Mouse (Mus musculus) forebrain, embryonic 14.5 days (tissue): ENCODE measurements around the gene Mepce. TPM values are rescaled to one million over a fixed set of nuclear protein-coding genes. Genes with fewer than 3 reads are reported as not detected.

ENCODE experiments used
- ATAC-seq: fragments of 200-750 bp; cut with Nextera tagmentation; 2 replicates; pipeline ENCODE4 v1.8.0; 2017; ENCODE audit warnings: mild to moderate bottlenecking, moderate library complexity
- DNase-seq: peaks from one replicate; pipeline ENCODE4 v3.0.0-alpha.2; 2015; ENCODE audit warnings: low spot score
- H3K27ac ChIP-seq: fragments of 300-500 bp; sonication (generic); 2 replicates; pipeline ENCODE4 v1.5.1; 2014; ENCODE audit warnings: low read depth, mild to moderate bottlenecking, control low read depth, low read length, moderate library complexity
- H3K27me3 ChIP-seq: fragments of 300-500 bp; sonication (generic); replicated peaks from 2 replicates; pipeline ENCODE4 v1.6.1; 2014; ENCODE audit warnings: low read length, control low read depth, mixed read lengths; ENCODE audit not compliant: control insufficient read depth, insufficient read depth
- H3K36me3 ChIP-seq: fragments of 300-500 bp; sonication (generic); 2 replicates; pipeline ENCODE4 v1.6.1; 2014; ENCODE audit warnings: low read length, control low read depth; ENCODE audit not compliant: control insufficient read depth, insufficient read depth
- H3K4me1 ChIP-seq: fragments of 300-500 bp; sonication (generic); 2 replicates; pipeline ENCODE4 v1.6.1; 2014; ENCODE audit warnings: antibody characterized with exemption, low read length, control low read depth; ENCODE audit not compliant: control insufficient read depth, insufficient read depth
- H3K4me2 ChIP-seq: fragments of 300-500 bp; sonication (generic); 2 replicates; pipeline ENCODE4 v1.6.1; 2014; ENCODE audit warnings: mild to moderate bottlenecking, control low read depth, low read length
- H3K4me3 ChIP-seq: fragments of 300-500 bp; sonication (generic); 2 replicates; pipeline ENCODE4 v1.5.1; 2014; ENCODE audit warnings: low read depth, low read length, control low read depth
- H3K9ac ChIP-seq: fragments of 300-500 bp; sonication (generic); 2 replicates; pipeline ENCODE4 v1.6.1; 2014; ENCODE audit warnings: mild to moderate bottlenecking, low read length, control low read depth, moderate library complexity
- H3K9me3 ChIP-seq: fragments of 300-500 bp; sonication (generic); replicated peaks from 2 replicates; pipeline ENCODE4 v1.6.1; 2016; ENCODE audit warnings: low read length, control low read depth, mixed read lengths; ENCODE audit not compliant: control insufficient read depth
- WGBS: fragments of 180-500 bp; shearing (Covaris S2); extraction: QIAGEN DNeasy Blood & Tissue Kit; methylation state at CpG from one replicate; pipeline ENCODE4 v1.1.7; 2014; 5-methylcytosine and 5-hydroxymethylcytosine counted together
- polyA plus RNA-seq: library from polyadenylated mRNA; unstranded; fragments of >200 nt; fragmentation: Nextera tagmentation; extraction: Ambion mirVana; gene quantifications from 2 replicates; pipeline ENCODE4 v1.2.1, GENCODE M21; 2014

Mepce gene
- polyA plus RNA-seq, 1 experiment from 2014 or later, result 13.2 TPM

DNA sequence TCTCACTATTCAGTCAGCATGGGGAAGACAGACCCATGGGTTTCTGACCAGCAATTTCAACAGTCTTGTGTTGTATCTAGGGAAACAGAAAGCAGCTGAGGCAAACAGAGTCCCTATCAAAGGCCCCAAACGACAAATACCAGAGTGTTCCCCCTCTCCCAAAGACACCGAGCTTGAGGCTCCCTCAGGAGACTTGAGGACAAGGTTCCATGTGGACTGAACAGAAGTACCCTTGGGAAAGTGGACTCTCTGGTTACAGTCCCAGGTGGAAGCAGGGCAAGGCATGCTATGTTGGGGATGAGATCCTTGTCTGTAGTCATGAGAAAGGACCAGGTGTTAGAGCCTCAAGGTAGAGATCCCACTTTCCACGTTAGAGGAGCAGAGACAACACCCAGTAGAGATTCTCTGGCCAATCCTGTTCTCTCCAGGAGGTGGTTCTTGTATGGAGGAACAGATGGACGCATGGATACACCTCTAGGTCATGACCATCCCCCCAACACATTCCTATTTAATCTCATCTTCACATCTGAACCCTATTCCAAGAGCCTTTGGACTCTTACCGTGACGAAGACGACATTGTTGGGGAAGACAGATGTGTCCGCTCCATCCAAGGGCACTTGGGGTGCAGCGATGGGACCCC lies 3.4 kb downstream of the Mepce start:
- peaks cover 39% of the 10 kb centered on the region for H3K4me1 ChIP-seq
- WGBS, result 77% methylated on average over 9 of the region's 9 CpGs
- H3K27ac ChIP-seq, result no peak overlapping the region
- no peaks in the 10 kb centered on the region for H3K27me3 ChIP-seq
- no peaks in the 10 kb centered on the region for H3K9me3 ChIP-seq
- H3K4me2 ChIP-seq, result peak overlapping the region; percentile 94
- peak overlapping the region; percentile 93 for H3K9ac ChIP-seq
- H3K36me3 ChIP-seq, result peaks cover 46% of the 10 kb centered on the region
- DNase-seq (no peak), ATAC-seq (no peak)
- H3K4me3 ChIP-seq, result peak overlapping the region; percentile 89

DNA sequence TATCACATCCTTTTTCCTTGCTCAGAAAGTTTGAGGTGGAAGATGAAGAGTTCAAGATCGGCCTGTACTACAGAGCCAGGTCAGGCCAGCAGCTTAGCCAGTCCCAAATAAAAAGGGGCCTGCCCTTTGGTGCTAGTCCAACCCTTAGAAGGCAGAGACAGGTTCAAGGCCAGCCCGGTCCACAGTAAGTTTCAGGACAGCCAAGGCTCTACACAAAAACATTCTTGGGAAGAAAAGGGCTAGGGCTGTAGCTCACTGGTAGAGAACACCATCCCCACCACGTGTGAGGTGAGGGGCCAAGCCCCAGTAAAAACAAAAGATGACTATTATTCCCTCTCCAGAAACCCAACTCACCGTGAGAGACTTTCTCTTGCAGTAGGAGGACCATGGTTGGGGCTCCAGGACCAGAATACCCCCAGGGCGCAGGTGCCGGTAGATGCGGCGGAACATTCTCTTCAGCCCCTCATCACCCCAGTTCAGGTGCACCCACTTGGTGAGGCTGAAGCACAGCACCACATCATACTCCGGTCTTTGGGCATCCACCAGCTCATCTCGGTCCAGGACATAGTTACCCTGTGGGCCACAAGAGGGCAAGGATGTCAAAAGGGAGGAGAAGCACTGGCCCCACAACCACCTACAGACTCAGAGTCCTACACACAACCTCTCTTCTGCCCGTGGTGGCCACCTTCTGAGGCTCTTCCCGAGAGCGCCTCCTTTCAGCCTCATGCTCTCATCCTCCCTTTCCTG lies 4.5 kb downstream of the Mepce start:
- ATAC-seq (no peak), DNase-seq (no peak)
- H3K4me2 ChIP-seq, result peak overlapping the region; percentile 94
- 84% methylated on average over 13 of the region's 13 CpGs for WGBS
- no peaks in the 10 kb centered on the region for H3K9me3 ChIP-seq
- peak overlapping the region; percentile 93; the same call in 1 of the 2 replicates for H3K9ac ChIP-seq
- no peak overlapping the region for H3K27ac ChIP-seq
- H3K4me1 ChIP-seq, result peaks cover 41% of the 10 kb centered on the region
- peak overlapping the region; percentile 89 for H3K4me3 ChIP-seq
- peaks cover 46% of the 10 kb centered on the region for H3K36me3 ChIP-seq
- no peaks in the 10 kb centered on the region for H3K27me3 ChIP-seq

DNA sequence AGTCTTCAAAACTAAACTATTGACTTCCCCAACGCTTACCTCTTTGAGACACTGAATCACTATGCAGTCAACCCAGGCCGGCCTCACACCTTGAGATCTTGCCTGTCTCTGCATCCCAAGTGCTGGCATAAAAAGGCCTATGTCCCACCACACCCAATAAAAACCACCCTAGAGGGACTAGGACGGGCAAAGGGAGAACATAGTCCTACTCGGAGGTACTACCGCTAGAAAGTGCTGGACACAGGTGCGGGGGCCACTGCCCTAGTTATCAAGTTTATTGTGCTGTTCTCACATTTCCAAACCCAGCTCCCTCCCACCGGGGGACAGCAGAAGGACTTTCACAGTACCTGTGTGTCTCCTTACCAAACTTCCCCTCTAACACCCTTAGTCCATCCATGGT lies 5.8 kb downstream of the Mepce start:
- 92% methylated on average over 7 of the region's 7 CpGs for WGBS
- H3K4me1 ChIP-seq, result peaks cover 41% of the 10 kb centered on the region

DNA sequence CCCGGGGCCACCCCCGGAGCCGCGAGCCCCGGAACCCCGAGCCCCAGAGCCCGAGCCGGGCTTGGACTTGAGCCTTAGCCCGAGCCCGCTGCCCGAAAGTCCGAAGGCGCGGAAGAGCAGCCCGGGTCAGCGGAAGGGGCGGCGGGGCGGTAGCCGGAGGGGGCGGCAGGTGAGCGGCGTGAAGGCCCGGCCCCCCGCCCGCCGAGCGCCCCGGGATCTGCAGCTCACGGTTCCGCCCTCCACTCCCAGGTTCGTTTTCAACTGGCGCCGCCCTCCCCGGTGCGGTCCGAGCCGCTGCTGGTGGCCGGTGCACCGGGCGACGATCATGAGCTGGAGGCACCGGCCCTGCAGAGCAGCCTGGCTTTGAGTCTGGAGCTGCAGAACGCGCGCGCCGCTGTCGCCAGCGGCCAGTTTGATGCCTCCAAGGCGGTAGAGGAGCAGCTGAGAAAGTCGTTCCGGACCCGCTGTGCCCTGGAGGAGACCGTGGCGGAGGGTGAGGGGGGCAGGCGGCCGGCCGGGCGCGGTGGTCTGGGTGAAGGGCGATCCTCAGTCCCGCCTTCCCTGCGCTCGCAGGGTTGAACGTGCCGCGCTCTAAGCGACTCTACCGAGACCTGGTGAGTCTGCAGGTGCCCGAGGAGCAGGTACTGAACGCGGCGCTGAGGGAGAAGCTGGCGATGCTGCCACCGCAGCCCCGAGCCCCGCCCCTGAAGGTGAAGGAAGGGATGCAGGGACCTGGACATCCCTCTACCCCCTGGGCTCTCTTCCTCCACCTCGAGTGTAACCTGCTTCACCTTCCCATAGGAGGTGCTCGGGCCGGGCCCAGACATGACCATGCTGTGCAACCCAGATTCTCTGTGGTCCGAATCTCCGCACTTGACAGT lies 8.2 kb downstream of the Mepce start:
- under 1% methylated on average over 69 of the region's 83 CpGs for WGBS
- DNase-seq, result no peak
- Histone ChIP-seq H3K4me1 (peaks cover 34% of the 10 kb centered on the region), H3K36me3 (peaks cover 41% of the 10 kb centered on the region), H3K9me3 (no peaks in the 10 kb centered on the region), H3K4me2 (peak overlapping the region; percentile 96), H3K9ac (peak overlapping the region; percentile 95), H3K27ac (peak overlapping the region; percentile 86), H3K27me3 (no peaks in the 10 kb centered on the region), H3K4me3 (peak overlapping the region; percentile 98)
- ATAC-seq, result peak; percentile 45

More for the DNA sequence above, 5.8 kb downstream of the Mepce start:
- H3K9ac ChIP-seq, result no peak overlapping the region
- H3K36me3 ChIP-seq, result peaks cover 46% of the 10 kb centered on the region
- no peak for ATAC-seq
- H3K4me2 ChIP-seq, result no peak overlapping the region
- H3K27me3 ChIP-seq, result no peaks in the 10 kb centered on the region
- no peaks in the 10 kb centered on the region for H3K9me3 ChIP-seq
- no peak overlapping the region for H3K4me3 ChIP-seq
- no peak overlapping the region for H3K27ac ChIP-seq
- no peak for DNase-seq

DNA sequence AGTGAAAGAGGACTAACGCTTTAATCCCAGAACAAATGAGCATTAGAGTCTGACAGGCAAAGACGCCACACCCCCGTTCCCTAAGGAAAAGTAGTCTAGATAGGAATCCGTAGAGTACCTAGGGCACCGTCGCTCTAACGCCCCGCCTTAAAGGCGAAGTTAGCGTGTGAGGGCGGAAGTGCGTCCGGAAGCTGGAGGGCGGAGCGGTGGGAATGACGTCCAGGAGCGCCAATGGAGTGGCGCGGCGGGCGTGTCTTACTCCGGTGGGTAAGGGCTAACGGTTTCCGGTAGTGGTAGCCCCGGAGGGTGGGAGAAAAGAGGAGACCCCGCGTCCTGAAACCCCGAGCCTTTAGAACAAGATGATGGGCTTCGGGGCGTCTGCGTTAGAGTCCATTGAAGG lies 8.8 kb downstream of the Mepce start, which contains the start of gene Ppp1r35:
Gene Ppp1r35, plus strand, starts transcription at position 215 of the 400 bp plus-strand sequence.
- H3K27me3 ChIP-seq, result no peaks in the 10 kb centered on the region
- 0% methylated on average over 31 of the region's 31 CpGs for WGBS
- ATAC-seq, result peak; percentile 98
- peak within 1 kb of the TSS; percentile 96 for H3K4me2 ChIP-seq
- peak within 1 kb of the TSS; percentile 86 for H3K27ac ChIP-seq
- peaks cover 28% of the 10 kb centered on the region for H3K4me1 ChIP-seq
- peaks cover 34% of the 10 kb centered on the region for H3K36me3 ChIP-seq
- H3K9me3 ChIP-seq, result no peaks in the 10 kb centered on the region
- peak within 1 kb of the TSS; percentile 95 for H3K9ac ChIP-seq
- H3K4me3 ChIP-seq, result peak within 1 kb of the TSS; percentile 98
- DNase-seq, result peak; percentile 99

DNA sequence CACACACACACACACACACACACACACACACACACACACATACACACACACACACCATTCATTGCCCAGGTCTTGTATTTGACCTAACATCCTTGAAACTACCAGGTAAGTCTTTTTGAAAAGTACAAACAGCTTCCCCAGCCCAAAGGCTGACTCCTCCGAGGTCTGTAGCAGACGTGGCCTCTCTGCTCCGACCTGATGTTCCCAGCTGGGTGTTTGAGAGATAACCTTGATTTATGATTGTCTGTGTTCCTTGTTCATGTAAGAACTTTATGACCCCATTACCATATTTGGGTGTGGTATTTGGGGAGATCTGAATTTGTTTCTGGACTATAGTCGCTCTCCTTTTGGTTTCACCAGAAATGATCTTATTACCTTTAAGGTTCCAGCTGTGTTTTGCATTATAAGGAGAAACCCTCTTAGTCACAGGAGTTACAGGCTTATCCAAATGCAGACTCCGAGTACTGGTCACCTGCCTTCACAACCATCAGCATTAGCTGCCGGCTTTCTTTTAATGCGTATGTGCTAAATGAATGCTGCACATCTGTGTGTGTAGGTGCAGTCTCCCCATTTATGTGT lies 10.1 kb downstream of the Mepce start:
- Histone ChIP-seq H3K4me2 (no peak overlapping the region), H3K9me3 (no peaks in the 10 kb centered on the region), H3K36me3 (peaks cover 24% of the 10 kb centered on the region), H3K9ac (no peak overlapping the region), H3K4me3 (no peak overlapping the region), H3K27me3 (no peaks in the 10 kb centered on the region), H3K4me1 (peaks cover 19% of the 10 kb centered on the region), H3K27ac (no peak overlapping the region)
- ATAC-seq (no peak), DNase-seq (no peak)
- WGBS, result 88% methylated on average over 7 of the region's 7 CpGs

DNA sequence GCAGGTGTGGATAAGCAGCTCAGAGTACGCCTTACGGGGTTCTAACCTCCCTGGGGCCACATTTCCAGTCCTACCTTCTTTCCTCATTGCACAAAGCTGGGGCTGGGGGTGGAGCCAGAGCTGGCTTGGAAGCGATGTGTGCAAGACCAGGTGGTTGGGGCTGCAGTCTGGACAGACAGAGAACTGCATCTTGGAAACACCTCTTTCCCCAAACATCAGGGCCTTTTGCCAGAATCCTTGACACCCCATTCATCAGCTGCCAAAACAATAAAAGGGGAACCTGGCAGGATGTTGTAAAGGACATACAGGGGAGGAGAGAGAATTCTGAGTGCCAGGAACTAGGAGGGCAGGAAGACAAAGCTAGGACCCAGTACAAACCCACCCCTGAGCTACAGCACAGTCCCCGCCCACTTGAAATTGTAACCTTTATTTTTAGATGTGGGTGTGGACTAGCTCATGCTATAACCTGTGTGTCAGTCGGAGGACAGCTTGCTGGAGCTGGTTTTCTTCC lies 11.0 kb downstream of the Mepce start:
- Histone ChIP-seq H3K9ac (no peak overlapping the region), H3K4me2 (no peak overlapping the region), H3K36me3 (peaks cover 15% of the 10 kb centered on the region), H3K4me1 (peaks cover 19% of the 10 kb centered on the region), H3K27ac (no peak overlapping the region), H3K4me3 (no peak overlapping the region), H3K27me3 (no peaks in the 10 kb centered on the region), H3K9me3 (no peaks in the 10 kb centered on the region)
- ATAC-seq (no peak), DNase-seq (peak; percentile 44)
- 39% methylated on average over 5 of the region's 5 CpGs for WGBS

DNA sequence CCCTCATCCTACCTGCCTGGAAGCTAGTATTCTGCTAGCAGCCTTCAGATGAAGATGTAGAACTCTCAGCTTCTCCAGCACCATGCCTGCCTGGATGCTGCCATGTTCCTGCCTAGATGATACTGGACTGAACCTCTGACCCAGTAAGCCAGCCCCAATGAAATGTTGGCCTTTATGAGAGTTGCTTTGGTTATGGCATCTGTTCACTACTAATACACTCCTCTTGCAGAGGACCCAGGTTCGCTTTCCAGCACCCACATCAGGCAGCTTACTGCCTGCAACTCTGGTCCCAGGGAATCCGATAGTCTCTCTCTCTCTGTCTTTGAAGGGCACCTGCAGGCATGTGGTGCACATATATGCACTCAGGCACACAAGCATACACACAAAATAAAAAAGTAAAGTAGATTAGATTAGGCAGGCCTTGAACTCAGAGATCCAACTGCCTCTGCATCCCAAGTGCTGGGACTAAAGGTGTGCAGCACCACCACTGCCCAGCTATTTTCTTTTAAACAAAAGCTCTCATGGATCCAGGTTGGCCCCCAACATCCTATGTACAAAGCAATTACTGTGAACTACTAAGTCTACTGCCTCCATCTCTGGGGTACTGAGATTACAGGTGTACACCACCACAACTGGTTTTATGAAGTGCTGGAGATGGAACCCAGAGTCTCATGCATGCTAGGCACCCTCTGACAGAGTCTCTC lies 11.7 kb downstream of the Mepce start:
- no peaks in the 10 kb centered on the region for H3K9me3 ChIP-seq
- 88% methylated on average over 2 of the region's 2 CpGs for WGBS
- ATAC-seq (no peak), DNase-seq (no peak)
- peaks cover 19% of the 10 kb centered on the region for H3K4me1 ChIP-seq
- H3K27me3 ChIP-seq, result no peaks in the 10 kb centered on the region
- H3K4me3 ChIP-seq, result no peak overlapping the region
- H3K36me3 ChIP-seq, result peaks cover 7% of the 10 kb centered on the region
- H3K4me2 ChIP-seq, result no peak overlapping the region
- no peak overlapping the region for H3K9ac ChIP-seq
- no peak overlapping the region for H3K27ac ChIP-seq
